Mouse (Mus musculus) small intestine, adult 2 months (tissue): ENCODE measurements around the gene Gm10260. TPM values are rescaled to one million over a fixed set of nuclear protein-coding genes. Genes with fewer than 3 reads are reported as not detected.

ENCODE experiments used
- H3K27ac ChIP-seq: fragments of 200-500 bp; 2 replicates; pipeline ENCODE4 v1.5.1; 2012; ENCODE audit warnings: low read depth, low read length, control low read depth, inconsistent platforms; ENCODE audit not compliant: insufficient read depth
- H3K27me3 ChIP-seq: fragments of 200-500 bp; 2 replicates; pipeline ENCODE4 v1.6.1; 2012; ENCODE audit warnings: mild to moderate bottlenecking, moderate library complexity, low read length, inconsistent platforms; ENCODE audit not compliant: control insufficient read depth, insufficient read depth
- H3K36me3 ChIP-seq: fragments of 200-500 bp; 2 replicates; pipeline ENCODE4 v1.6.1; 2012; ENCODE audit warnings: mild to moderate bottlenecking, low read length, control low read depth, inconsistent platforms; ENCODE audit not compliant: control insufficient read depth, insufficient read depth
- H3K4me1 ChIP-seq: fragments of 200-500 bp; 2 replicates; pipeline ENCODE4 v1.6.1; 2012; ENCODE audit warnings: low read length, inconsistent platforms, mixed read lengths; ENCODE audit not compliant: control insufficient read depth, insufficient read depth, insufficient read length
- H3K4me3 ChIP-seq: fragments of 200-500 bp; 2 replicates; pipeline ENCODE4 v1.5.1; 2012; ENCODE audit warnings: low read depth, mild to moderate bottlenecking, control low read depth, inconsistent platforms, low read length, moderate library complexity
- CTCF ChIP-seq: fragments of 200-500 bp; IDR thresholded peaks from 2 replicates; pipeline ENCODE4 v1.5.1; 2012; ENCODE audit warnings: low read depth, mild to moderate bottlenecking, control low read depth, inconsistent platforms, low read length, moderate library complexity, mixed read lengths; ENCODE audit not compliant: insufficient replicate concordance, insufficient read length; ENCODE audit errors: extremely low read depth
- POLR2A ChIP-seq: fragments of 200-500 bp; IDR thresholded peaks from 2 replicates; pipeline ENCODE4 v1.6.1; 2012; ENCODE audit warnings: low read depth, mild to moderate bottlenecking, control low read depth, inconsistent platforms, low read length, moderate library complexity
- WGBS: fragments of 180-500 bp; shearing (Covaris S2); methylation state at CpG from one replicate; pipeline ENCODE4 v1.1.7; 2018; 5-methylcytosine and 5-hydroxymethylcytosine counted together
- polyA plus RNA-seq: library from polyadenylated mRNA; depleted of rRNA; stranded (reverse); fragments of >200 nt; gene quantifications from 2 replicates; pipeline ENCODE4 v1.2.3, GENCODE M21; 2012

The Gm10260 gene
- polyA plus RNA-seq, 1 experiment: 2.9 TPM

DNA sequence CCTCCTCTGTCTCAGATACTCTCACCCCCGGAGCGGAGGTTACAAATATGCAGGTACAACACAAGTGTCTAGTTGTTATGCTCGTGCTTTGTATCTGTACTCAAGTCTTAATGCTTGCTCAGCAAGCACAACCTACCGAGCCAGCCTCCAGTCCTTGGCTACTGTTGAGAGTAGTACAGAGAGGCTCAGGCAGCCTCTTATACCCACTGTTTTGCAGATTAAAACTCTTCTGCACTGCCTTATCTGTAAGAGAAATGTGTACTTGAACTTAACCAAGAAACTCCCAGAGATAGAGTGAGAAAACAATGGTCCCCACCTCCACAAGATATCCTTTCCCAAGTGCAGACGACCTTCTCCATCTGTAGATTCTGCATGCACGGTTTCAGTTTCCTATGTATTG is 24.5 kb downstream of the Gm10260 start:
- H3K27me3 ChIP-seq: no peaks in the 10 kb centered on the region
- H3K4me1 ChIP-seq: no peaks in the 10 kb centered on the region
- no peak overlapping the region for H3K4me3 ChIP-seq
- WGBS: 65% methylated on average over 6 of the region's 6 CpGs
- TF ChIP-seq POLR2A (no peak), CTCF (no peak)
- no peak overlapping the region for H3K27ac ChIP-seq
- no peaks in the 10 kb centered on the region for H3K36me3 ChIP-seq

DNA sequence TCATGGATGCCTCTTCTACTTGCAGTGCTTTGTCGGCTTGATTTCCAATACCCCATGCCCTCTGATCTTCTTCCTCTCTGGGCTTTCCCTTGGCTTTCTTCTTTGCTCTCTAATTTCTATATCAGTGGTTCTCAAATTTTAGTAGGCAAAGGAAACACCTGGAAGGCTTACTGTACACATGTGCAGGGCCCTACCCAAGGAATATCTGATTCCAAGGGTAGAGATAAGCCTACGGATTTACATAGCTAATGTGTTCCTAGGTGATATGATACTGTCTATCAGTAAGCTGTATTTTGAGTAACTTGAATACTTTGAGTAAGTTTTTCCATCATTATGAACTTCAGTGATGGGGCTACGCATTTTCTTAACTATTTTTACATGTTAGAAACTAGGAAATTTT is 25.7 kb downstream of the Gm10260 start:
- Histone ChIP-seq H3K27me3 (no peaks in the 10 kb centered on the region), H3K36me3 (no peaks in the 10 kb centered on the region), H3K4me3 (no peak overlapping the region), H3K27ac (no peak overlapping the region), H3K4me1 (no peaks in the 10 kb centered on the region)
- TF ChIP-seq CTCF (no peak), POLR2A (no peak)
- WGBS: 80% methylated on average over 3 of the region's 3 CpGs

DNA sequence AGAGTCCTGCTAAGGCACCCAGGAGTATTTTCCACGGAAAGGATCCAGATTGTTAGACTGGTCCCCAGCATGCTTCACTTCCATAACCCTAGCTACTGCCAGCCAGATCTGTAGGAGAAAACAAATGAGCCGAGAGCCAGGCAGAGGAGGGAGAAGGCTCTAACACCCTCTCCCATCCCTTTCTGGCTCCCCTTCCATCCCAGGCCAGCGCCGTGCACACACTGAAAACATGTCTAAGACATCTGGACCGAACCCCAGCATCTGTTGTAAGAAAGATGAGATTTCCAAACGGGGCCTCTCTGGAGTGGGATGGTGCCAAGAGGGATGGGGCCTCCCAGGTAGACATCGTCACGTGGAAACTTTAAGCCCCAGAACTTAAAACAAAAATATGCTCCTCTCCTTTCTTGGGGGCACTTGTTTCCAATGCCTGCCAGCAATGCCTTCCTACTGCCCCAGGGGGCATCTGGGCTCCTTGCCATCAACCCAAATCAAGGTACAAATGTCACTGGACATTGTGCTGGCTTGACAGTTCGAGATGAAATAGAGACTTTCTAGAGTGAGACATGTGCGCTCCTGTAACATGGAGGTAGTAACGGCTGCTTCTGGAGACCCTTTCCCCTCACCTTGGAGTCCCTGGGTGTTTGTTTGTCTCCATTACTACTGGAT is 35.1 kb downstream of the Gm10260 start:
- Histone ChIP-seq H3K27me3 (no peaks in the 10 kb centered on the region), H3K27ac (no peak overlapping the region), H3K4me3 (no peak overlapping the region), H3K36me3 (no peaks in the 10 kb centered on the region), H3K4me1 (no peaks in the 10 kb centered on the region)
- 77% methylated on average over 11 of the region's 11 CpGs for WGBS
- TF ChIP-seq CTCF: no peak
- no peak for TF ChIP-seq POLR2A

DNA sequence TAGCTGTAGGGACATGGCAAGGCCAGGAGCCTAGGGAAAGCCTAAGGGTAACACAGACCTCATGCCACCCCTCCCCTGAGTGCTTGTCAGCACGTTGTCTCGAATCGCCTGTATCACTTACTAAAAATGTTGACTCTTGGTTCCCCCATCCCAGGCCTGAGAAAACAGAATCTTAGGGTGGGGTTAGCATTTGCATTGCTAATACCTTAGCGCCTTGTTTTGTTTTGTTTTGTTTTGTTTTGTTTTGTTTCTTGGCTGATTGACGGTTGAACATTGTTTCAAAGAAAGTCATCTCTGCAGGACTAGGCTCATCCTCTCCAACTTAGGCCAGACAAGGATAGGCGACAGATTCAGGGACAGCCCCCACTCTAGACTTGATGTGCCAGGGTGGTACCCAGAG is 35.9 kb downstream of the Gm10260 start:
- Histone ChIP-seq H3K27ac (no peak overlapping the region), H3K36me3 (no peaks in the 10 kb centered on the region), H3K27me3 (no peaks in the 10 kb centered on the region), H3K4me1 (no peaks in the 10 kb centered on the region), H3K4me3 (no peak overlapping the region)
- TF ChIP-seq POLR2A (no peak), CTCF (no peak)
- WGBS: 78% methylated on average over 6 of the region's 6 CpGs

DNA sequence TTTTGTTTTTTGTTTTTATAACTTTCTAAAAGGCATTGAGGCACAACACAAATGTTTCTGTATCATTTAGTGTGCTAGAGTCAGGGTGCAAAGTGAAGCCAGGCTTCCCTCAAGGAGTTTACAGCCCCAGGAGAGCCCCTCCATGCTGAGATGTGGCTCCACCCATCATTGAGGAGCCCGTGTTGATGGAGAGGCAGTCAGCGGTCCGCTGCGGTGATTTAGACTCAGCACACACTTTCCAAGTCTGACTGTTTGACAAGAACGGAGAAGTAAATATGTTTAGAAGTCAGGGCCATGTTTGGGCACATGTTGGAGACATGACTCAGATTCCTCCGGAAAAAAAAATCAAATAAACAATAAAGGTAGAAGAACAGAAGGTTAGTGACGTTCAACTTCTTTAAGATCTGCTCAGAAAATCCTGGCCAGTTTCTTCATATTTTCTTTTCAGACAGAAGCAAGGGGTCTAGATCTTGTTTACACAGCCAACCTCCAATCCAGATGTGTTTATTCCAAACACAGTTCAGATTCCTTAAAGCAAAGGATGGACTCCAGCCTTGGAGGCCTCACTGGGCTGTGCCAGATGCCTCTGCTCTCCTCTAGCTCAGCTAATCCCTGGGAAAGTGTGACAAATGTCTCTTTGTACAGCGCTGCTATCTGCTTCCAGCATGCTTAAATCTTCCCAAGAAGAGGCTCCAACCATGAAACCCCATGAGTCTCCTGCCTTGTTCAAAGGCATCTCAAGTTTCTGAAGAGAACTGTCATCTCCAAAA is 47.7 kb downstream of the Gm10260 start:
- Histone ChIP-seq H3K27ac (no peak overlapping the region), H3K36me3 (no peaks in the 10 kb centered on the region), H3K27me3 (no peaks in the 10 kb centered on the region), H3K4me1 (no peaks in the 10 kb centered on the region), H3K4me3 (no peak overlapping the region)
- 57% methylated on average over 8 of the region's 8 CpGs for WGBS
- TF ChIP-seq CTCF (no peak), POLR2A (no peak)

DNA sequence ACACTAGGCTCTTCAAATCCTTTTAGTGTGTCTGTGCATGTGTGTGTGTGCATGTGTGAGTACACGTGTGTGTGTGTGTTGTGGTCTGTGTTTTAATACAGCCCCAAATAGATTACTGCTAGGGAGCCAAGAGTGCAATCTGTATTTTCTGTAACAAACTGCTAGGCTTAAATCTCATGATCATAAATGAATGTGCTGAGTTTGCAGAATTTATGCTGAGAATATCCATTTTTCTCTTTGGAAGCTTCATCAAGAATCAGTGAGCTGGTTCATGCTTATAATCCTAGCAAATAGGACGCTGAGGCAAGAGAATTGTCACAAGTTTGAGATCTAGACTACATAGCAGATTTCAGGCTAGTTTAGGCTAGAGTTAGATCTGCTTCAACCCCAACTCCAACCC is 48.9 kb downstream of the Gm10260 start:
- H3K27me3 ChIP-seq: no peaks in the 10 kb centered on the region
- TF ChIP-seq POLR2A: no peak
- no peak for TF ChIP-seq CTCF
- no peaks in the 10 kb centered on the region for H3K36me3 ChIP-seq
- WGBS: 89% methylated on average over 2 of the region's 2 CpGs
- H3K27ac ChIP-seq: no peak overlapping the region
- H3K4me3 ChIP-seq: no peak overlapping the region
- no peaks in the 10 kb centered on the region for H3K4me1 ChIP-seq
